Mouse (Mus musculus) intestine, embryonic 15.5 days (tissue): Measurements from ENCODE around the gene Olfr1314. TPM values are rescaled to one million over a fixed set of nuclear protein-coding genes. Genes with fewer than 3 reads are reported as not detected.

Experiments
- ATAC-seq: fragments of 200-750 bp; cut with Nextera tagmentation; 2 replicates; pipeline ENCODE4 v1.8.0; 2017; ENCODE audit warnings: moderate TSS enrichment, moderate library complexity
- H3K27ac ChIP-seq: fragments of 300-500 bp; sonication (generic); 2 replicates; pipeline ENCODE4 v1.5.1; 2015; ENCODE audit warnings: mild to moderate bottlenecking, inconsistent platforms
- H3K27me3 ChIP-seq: fragments of 300-500 bp; sonication (generic); replicated peaks from 2 replicates; pipeline ENCODE4 v1.6.1; 2015; ENCODE audit warnings: inconsistent platforms
- H3K36me3 ChIP-seq: fragments of 300-500 bp; sonication (generic); 2 replicates; pipeline ENCODE4 v1.6.1; 2015; ENCODE audit warnings: inconsistent platforms
- H3K4me1 ChIP-seq: fragments of 300-500 bp; sonication (generic); replicated peaks from 2 replicates; pipeline ENCODE4 v1.6.1; 2015; ENCODE audit warnings: inconsistent platforms
- H3K4me2 ChIP-seq: fragments of 300-500 bp; sonication (generic); replicated peaks from 2 replicates; pipeline ENCODE4 v1.6.1; 2015; ENCODE audit warnings: mild to moderate bottlenecking, inconsistent platforms
- H3K4me3 ChIP-seq: fragments of 300-500 bp; sonication (generic); replicated peaks from 2 replicates; pipeline ENCODE4 v1.5.1; 2015; ENCODE audit warnings: inconsistent platforms
- H3K9ac ChIP-seq: fragments of 300-500 bp; sonication (generic); 2 replicates; pipeline ENCODE4 v1.6.1; 2015; ENCODE audit warnings: inconsistent platforms
- H3K9me3 ChIP-seq: fragments of 300-500 bp; sonication (generic); 2 replicates; pipeline ENCODE4 v1.6.1; 2016; ENCODE audit warnings: inconsistent platforms
- WGBS: fragments of 180-500 bp; shearing (Covaris S2); methylation state at CpG from one replicate; pipeline ENCODE4 v1.1.7; 2015; 5-methylcytosine and 5-hydroxymethylcytosine counted together
- polyA plus RNA-seq: library from polyadenylated mRNA; unstranded; fragments of >200 nt; fragmentation: Nextera tagmentation; extraction: Ambion mirVana; gene quantifications from 2 replicates; pipeline ENCODE4 v1.2.1, GENCODE M21; 2015

Gene Olfr1314
- not detected in 2 replicates for polyA plus RNA-seq

GRCm38 (mm10) chr2:112096681-112097080 is at the start of gene Olfr1314:
Gene Olfr1314 (minus strand): TSS chr2:112096781.
- Histone ChIP-seq H3K27ac (no peak within 1 kb of the TSS), H3K4me2 (no peak within 1 kb of the TSS), H3K9ac (no peak within 1 kb of the TSS), H3K27me3 (no peaks in the 10 kb centered on the region), H3K4me1 (no peaks in the 10 kb centered on the region), H3K4me3 (no peak within 1 kb of the TSS), H3K9me3 (no peaks in the 10 kb centered on the region), H3K36me3 (no peaks in the 10 kb centered on the region)
- no peak for ATAC-seq

GRCm38 (mm10) chr2:112140029-112140428 is 43.4 kb upstream of the Olfr1314 start, which contains the start of gene Olfr1317:
Gene Olfr1317 (plus strand): TSS chr2:112140329.
- no peak within 1 kb of the TSS for H3K4me2 ChIP-seq
- no peak for ATAC-seq
- no peak within 1 kb of the TSS for H3K4me3 ChIP-seq
- H3K27me3 ChIP-seq, result no peaks in the 10 kb centered on the region
- H3K9me3 ChIP-seq, result no peaks in the 10 kb centered on the region
- H3K27ac ChIP-seq, result no peak within 1 kb of the TSS
- no peaks in the 10 kb centered on the region for H3K4me1 ChIP-seq
- H3K9ac ChIP-seq, result no peak within 1 kb of the TSS
- WGBS, result 68% methylated on average over 2 of the region's 2 CpGs
- no peaks in the 10 kb centered on the region for H3K36me3 ChIP-seq

GRCm38 (mm10) chr2:112134877-112135276 is 38.3 kb upstream of the Olfr1314 start, which contains the start of gene Olfr1316:
Gene Olfr1316 (minus strand): TSS chr2:112134977.
- no peak for ATAC-seq
- WGBS, result 82% methylated on average over 2 of the region's 2 CpGs
- Histone ChIP-seq H3K4me2 (no peak within 1 kb of the TSS), H3K9me3 (no peaks in the 10 kb centered on the region), H3K4me1 (no peaks in the 10 kb centered on the region), H3K27me3 (no peaks in the 10 kb centered on the region), H3K36me3 (no peaks in the 10 kb centered on the region), H3K4me3 (no peak within 1 kb of the TSS), H3K9ac (no peak within 1 kb of the TSS), H3K27ac (no peak within 1 kb of the TSS)

DNA sequence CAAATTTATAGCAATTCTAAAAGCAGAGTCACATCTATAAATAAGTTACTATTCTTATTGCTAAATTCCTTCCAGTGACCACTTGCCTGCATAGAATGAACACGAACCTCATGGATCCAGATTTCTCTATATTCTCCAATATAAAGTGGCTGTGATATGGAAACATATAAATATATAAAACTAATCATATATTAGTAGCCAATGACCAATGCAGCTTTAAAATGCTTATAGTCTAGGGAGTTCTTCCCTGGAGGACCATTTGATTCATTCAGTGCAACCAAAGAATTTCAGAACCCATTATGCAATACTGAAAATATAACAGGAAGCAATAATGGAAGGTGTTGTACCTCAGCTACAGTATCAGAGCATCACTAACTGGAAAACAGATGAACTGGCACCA is 18.8 kb upstream of the Olfr1314 start, which contains the start of gene Olfr1315-ps1:
Gene Olfr1315-ps1, minus strand, starts transcription at position 101 of the 400 bp plus-strand sequence.
- Histone ChIP-seq H3K4me1 (no peaks in the 10 kb centered on the region), H3K4me3 (no peak within 1 kb of the TSS), H3K9me3 (no peaks in the 10 kb centered on the region), H3K9ac (no peak within 1 kb of the TSS), H3K27ac (no peak within 1 kb of the TSS), H3K4me2 (no peak within 1 kb of the TSS), H3K36me3 (no peaks in the 10 kb centered on the region), H3K27me3 (no peaks in the 10 kb centered on the region)
- WGBS, result 73% methylated on average over 1 of the region's 1 CpGs
- no peak for ATAC-seq

- no peak within 1 kb of the TSS for H3K27ac ChIP-seq
- no peak within 1 kb of the TSS for H3K9ac ChIP-seq
- no peak within 1 kb of the TSS for H3K4me3 ChIP-seq
- H3K4me1 ChIP-seq, result no peaks in the 10 kb centered on the region
- H3K27me3 ChIP-seq, result no peaks in the 10 kb centered on the region
- no peak for ATAC-seq
- H3K9me3 ChIP-seq, result no peaks in the 10 kb centered on the region
- H3K4me2 ChIP-seq, result no peak within 1 kb of the TSS
- no peaks in the 10 kb centered on the region for H3K36me3 ChIP-seq
These were observed 18.8 kb downstream of the Olfr1314 start, which contains the start of gene Olfr1313 for GRCm38 (mm10) chr2:112077743-112078142. Gene Olfr1313 (minus strand): TSS chr2:112077843.

DNA sequence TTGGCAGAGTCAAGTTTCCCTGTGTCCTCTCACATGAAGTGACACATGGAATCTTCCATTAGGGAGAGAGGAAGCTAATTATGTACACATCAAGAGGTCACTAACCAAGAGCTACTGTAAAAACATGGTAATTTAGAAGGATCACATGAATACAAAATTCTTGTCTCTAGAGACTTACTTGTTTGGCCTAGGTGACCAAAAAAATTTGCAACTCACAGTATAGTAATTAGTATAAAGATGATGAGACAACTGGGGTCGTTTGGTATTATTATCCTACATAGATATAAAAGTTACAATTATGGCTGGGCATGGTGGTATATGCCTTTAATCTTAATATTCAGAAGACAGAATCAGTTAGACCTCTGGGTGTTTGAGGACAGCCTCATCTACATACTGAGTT is 46.4 kb downstream of the Olfr1314 start, which contains the start of gene Olfr1312:
Gene Olfr1312, minus strand, starts transcription at position 101 of the 400 bp plus-strand sequence.
- H3K4me2 ChIP-seq, result no peak within 1 kb of the TSS
- WGBS, result 30% methylated on average over 1 of the region's 1 CpGs
- no peaks in the 10 kb centered on the region for H3K36me3 ChIP-seq
- H3K27ac ChIP-seq, result no peak within 1 kb of the TSS
- no peak for ATAC-seq
- no peaks in the 10 kb centered on the region for H3K9me3 ChIP-seq
- H3K4me3 ChIP-seq, result no peak within 1 kb of the TSS
- H3K9ac ChIP-seq, result no peak within 1 kb of the TSS
- H3K27me3 ChIP-seq, result no peaks in the 10 kb centered on the region
- no peaks in the 10 kb centered on the region for H3K4me1 ChIP-seq

Other genes starting within 250 kb of the Olfr1314 start
- not detected in 2 replicates for gene Olfr1305, start 219.6 kb downstream of the Olfr1314 start, polyA plus RNA-seq
- gene Olfr1306, start 180.5 kb downstream of the Olfr1314 start, polyA plus RNA-seq, result not detected in 2 replicates
- gene Olfr1307, start 147.3 kb downstream of the Olfr1314 start, polyA plus RNA-seq, result 0.01 TPM in 1 of 2 replicates, not detected in the other
- gene Olfr1308, start 131.8 kb downstream of the Olfr1314 start, polyA plus RNA-seq, result not detected in 2 replicates
- gene Olfr1309, start 106.5 kb downstream of the Olfr1314 start, polyA plus RNA-seq, result not detected in 2 replicates
- not detected in 2 replicates for gene Olfr1310, start 84.1 kb downstream of the Olfr1314 start, polyA plus RNA-seq
- not detected in 2 replicates for gene Olfr1311, start 72.4 kb downstream of the Olfr1314 start, polyA plus RNA-seq
- not detected in 2 replicates for gene Olfr1312, start 46.5 kb downstream of the Olfr1314 start, polyA plus RNA-seq
- gene Olfr1313, start 18.9 kb downstream of the Olfr1314 start, polyA plus RNA-seq, result not detected in 2 replicates
- gene Olfr1315-ps1, start 18.7 kb upstream of the Olfr1314 start, polyA plus RNA-seq, result not detected in 2 replicates
- gene Olfr1316, start 38.2 kb upstream of the Olfr1314 start, polyA plus RNA-seq, result not detected in 2 replicates
- not detected in 2 replicates for gene Olfr1317, start 43.5 kb upstream of the Olfr1314 start, polyA plus RNA-seq
- gene Olfr1318, start 57.4 kb upstream of the Olfr1314 start, polyA plus RNA-seq, result not detected in 2 replicates
- 22.8 and 23.8 TPM in 2 replicates for gene Lpcat4, start 142.7 kb upstream of the Olfr1314 start, polyA plus RNA-seq
- gene Nutm1, start 162.5 kb upstream of the Olfr1314 start, polyA plus RNA-seq, result not detected in 2 replicates
- 256 and 271 TPM in 2 replicates for gene Nop10, start 165.1 kb upstream of the Olfr1314 start, polyA plus RNA-seq
- 13.8 TPM in 2 replicates for gene Slc12a6, start 169.0 kb upstream of the Olfr1314 start, polyA plus RNA-seq
- gene Gm21985, start 169.5 kb upstream of the Olfr1314 start, polyA plus RNA-seq, result not detected in 2 replicates